Mouse (Mus musculus) c-Kit-negative CD71-positive TER-119-positive erythroid progenitor cells, embryonic 14.5 days (primary cell): Measurements from ENCODE around the gene Sds.
A peak's percentile ranks its signal among the peaks of the same experiment; 100 is the strongest.

Experiments
- DNase-seq: peaks from one replicate; pipeline ENCODE4 v3.0.0-alpha.2; 2013; ENCODE audit warnings: low read depth, low spot score

Sds gene

DNA sequence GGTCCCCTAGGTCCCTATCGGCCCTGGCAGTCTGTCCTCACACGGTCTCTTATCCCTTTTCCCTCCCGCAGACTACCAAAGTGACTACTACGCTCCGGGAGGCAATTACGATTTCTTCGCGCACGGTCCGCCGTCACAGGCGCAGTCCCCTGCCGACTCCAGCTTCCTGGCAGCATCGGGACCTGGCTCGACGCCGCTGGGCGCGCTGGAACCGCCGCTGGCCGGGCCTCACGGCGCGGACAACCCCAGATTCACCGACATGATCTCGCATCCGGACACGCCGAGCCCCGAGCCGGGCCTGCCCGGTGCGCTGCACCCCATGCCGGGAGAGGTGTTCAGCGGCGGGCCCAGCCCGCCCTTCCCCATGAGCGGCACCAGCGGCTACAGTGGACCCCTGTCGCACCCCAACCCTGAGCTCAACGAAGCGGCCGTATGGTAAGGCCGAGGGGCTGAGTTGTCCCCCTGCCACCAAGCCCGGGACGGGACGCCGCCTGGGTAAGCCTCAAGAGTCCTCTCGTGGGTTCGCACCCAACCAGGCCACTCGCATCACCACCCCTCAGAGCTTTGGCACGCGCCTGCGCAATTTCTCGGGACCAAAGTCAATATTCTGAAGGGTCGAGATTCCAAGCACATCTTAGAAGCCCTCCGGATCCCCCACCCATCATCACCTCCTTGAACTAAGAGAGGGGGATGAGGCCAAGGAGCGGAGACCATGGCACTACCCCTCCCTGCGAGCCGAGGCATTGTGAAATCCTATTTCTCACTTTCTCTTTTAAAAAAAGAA is 36.2 kb upstream of the Sds start:
- DNase-seq: no peak

DNA sequence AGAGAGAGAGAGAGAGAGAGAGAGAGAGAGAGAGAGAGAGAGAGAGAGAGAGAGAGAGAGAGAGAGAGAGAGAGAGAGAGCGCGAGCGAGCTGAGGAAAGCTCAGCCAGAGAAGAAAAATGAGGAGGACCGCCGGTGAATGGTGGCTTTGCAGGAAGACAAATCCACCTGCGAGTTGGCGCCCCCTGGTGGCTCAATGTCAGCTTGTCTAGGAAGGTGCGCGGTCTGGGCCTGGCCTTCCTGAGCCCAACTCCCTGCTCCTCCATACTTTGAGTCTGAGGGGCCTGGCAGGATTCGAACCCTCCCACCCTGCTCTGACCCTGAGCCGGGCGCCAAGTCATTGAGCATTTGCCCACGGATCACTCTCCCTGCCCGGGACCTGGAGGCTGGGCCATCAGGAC is 35.6 kb upstream of the Sds start:
- peak; percentile 32 for DNase-seq

DNA sequence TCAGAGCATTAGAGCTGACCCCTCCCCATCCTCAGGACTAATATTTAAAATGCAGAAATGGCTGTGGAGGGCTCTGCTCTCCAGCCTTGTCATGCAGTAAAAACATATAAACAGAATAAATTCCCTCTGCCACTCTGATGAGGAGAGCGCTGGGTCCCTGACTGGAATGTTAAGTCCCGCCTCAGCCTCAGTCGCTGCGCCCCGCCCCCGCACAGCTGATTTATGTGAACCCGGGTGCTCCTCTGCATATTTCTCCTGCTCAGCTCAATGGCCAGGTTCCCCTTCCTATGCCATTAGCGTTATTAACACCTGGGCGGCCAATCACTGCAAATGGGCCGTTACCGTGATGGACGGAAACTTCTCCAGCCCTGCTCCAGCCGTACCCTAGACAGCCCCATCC is 29.0 kb upstream of the Sds start:
- no peak for DNase-seq

DNA sequence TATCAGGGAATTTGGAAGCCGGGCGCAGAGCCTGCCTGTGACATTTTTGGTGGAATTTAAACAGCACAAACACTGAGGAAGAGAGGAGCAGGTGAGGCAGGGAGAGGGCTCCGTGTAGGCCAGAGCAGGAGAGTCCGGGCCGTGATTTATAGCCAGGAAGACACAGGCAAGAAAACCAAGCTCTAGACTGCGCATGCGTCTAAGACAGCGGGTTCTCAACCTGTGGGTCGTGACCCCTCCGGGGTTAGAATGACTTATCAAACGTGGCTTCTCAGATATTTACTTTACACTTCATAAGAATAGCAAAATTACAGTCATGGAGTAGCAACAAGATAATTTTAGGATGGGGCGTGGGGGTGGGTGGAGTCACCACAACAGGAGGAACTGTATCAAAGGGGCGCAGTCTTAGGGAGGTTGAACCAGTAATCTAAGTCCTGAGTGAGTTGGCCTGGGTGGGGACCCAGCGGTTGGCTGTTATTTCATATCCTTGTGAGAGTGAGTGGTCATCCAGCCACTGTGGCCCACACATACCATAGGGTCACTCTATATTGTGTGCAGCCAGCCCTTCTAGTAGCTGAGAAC is 21.5 kb upstream of the Sds start:
- no peak for DNase-seq

DNA sequence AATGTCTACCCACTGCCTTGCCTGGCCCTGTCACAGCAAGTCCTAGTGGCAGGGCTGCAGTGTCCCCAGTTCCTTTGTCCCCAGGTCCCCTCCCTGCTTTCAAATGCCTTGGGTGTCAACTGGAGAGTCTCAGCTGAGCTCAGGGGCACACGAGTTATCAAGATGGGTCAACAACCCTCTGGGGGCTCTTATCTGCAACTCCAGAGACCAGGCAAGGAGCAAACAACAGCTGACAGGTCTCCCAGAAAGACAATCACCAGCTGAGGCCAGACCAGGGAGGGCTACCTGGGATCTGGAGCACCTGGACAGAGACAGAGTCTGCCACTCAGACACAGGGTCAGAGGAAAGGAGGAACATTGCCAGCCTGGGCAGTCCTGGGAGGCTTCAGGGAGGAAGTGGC is 20.1 kb upstream of the Sds start:
- DNase-seq: no peak

DNA sequence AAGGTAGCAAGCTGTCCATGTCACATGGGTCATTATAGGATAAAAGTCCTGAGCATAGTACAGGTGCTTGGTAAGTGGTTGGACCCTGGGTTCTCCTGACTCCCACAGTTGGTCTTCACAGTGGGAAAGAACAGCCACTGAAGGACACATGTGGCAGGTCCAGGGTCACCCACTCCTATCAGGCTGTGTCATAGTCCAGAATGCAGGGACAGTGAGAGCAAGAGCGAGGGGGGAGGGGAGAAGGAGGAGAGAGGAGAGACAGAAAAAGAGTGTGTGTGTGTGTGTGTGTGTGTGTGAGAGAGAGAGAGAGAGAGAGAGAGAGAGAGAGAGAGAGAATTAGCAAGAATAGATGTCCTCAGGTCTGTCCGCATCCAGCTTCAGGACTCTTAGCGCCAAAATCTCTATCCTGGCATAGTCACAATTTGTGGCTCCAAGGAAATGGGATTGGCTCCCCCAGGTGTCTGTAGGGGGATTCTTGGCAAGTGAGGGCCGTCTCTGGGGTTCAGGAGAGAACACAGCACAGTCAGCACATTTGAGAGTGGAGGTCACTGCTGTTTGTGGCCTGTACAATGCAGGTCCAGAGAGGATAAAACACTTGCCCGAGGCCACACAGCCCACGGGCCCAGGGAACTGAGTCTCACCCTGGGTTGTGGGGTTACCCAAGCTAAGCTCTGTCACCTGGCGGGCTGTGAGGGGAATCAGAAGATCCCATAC is 19.3 kb upstream of the Sds start:
- DNase-seq: no peak

DNA sequence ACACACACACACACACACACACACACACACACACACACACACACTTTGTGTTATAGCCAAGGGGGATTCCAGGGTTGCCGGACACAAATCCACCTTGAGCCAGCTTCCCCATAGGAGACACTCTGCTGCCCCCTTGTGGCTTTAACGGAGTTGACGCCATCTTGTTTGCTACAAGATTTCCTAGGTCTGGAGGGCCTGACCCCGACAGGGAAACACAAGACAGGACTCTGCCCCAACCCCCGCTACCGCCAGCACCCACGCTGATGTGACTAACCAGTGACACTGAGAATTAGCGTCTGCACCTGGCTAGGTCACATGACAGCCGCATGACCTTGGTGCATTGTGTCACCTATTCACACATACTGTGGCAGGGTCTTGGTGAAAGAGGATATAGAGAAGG is 18.7 kb upstream of the Sds start:
- DNase-seq: peak; percentile 40

DNA sequence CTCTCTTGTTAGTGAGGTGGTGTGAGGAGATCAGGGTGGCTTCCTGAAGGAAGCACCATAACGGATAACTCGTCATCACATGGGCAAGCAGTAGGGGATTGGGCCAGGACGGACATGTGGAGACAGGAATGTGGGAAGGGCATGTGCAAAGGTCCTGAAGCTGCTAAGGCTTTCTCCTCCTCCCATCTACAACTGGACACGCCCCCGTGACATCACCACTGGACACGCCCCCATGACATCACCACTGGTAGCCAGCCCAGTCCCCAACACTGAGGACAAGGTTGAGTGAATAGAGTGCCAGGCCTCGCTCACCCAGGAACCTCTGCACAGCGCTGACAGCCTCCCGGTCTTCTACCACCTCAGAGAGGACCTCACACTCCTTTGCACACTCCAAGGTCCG is 17.2 kb upstream of the Sds start:
- DNase-seq: no peak

DNA sequence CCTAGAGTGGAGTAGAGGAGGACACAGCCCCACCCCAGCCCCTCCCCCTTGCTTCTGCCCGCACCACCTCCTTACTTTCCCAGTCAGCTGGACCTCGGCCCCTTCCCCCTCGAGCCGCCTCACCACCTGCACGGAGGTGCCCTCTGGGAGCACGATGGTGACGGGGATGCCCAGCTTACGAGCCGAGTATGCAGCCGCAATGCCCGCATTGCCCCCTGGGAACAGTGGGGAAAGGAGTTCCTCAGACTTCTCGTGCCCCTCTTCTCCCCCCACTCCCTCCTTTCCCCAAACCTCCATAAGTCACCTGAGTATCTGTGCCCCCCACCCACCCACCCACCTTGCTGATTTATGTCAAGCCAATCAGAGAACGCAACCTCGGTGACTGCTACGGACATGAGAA is 14.4 kb upstream of the Sds start:
- no peak for DNase-seq

DNA sequence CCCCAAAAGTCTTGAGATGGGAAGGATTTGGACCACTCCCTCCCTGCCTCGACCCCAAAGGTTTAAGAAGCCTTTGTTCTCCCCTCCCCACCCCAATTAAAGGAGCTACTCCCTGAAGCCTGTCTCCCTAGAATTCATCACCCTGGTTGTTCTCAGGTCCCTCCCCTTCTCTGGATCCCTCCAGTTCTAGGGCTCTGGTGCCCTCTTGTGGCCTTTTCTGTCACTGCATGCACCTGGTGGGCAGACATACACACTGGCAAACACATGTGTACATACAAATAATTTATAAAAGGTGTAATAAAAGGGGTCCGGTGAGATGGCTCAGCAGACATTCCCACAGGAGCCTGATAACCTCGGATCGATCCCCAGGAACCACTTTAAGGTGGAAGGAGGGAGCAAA is 12.0 kb upstream of the Sds start:
- DNase-seq: no peak

DNA sequence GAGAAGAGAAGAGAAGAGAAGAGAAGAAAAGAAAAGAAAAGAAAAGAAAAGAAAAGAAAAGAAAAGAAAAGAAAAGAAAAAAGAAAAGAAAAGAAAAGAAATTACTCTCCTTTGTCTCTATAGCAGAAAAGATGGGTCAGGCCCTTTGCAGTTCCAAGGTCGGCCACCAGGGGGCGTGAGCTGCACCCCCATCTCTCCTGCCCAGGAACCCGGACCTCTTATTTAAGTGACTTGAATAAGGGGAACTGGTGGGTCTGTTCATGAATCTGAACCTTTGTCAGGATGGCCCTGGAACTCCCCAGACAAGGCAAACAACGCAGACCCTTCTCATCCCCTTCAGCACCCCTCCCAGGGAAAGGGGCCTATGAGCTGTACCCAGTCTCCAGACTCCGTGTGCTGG is 11.3 kb upstream of the Sds start:
- peak; percentile 24 for DNase-seq

DNA sequence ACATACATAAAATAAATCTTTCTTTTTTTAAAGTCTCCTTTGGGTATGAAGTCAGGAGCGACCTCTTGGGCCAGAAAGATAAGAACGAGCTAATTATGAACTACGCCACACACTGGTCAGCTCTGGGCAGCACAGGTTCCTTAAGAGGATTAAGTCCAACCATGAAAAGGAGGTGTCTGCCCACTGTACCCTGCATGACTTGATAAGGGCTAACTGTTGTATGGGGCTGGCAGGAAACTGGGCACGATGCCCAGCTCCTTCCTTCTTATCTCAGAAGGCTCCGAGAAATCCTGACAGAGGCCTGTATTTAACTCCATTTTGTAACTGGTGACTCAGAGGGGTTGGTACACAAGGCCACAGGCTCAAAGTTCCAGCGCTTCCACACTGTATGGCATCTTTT is 10.5 kb upstream of the Sds start:
- no peak for DNase-seq

DNA sequence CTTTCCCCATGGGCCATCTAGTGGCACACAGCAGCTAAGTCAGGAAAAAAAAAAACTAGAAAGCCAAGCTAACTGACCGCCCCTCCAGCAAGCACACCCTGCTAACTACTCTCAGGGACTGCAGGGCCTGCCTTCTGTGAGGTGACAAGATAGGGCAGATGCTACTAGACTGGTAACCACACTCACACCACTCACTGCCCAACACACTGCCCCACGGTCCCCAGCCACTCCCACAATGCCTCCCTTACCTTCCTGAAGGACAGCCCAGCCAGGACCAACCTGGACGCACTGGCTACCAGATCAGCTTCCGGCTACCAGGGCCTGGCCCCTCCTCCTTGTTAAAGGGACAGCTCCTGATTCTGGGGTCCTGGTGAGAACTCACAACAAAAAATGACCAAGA is 9.3 kb upstream of the Sds start:
- no peak for DNase-seq

DNA sequence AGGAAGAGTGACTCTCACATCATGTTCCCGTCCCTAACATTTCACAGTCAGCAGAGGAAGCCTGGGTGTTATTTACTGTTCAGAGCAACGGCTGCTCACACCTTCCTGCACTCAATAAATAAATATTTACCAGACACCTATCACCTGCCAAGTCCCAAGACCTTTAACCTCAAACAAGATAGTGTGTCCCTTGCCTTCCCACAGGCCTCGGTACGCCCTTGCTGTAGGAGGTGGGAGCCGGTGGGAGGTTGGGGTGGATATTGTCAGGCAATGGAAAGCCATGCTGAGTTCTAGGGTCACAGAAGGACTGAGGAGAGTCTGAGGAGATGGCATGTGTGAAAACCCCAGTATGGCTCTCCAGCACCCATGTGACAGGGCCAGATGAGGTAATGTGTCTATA is 8.0 kb upstream of the Sds start:
- no peak for DNase-seq

DNA sequence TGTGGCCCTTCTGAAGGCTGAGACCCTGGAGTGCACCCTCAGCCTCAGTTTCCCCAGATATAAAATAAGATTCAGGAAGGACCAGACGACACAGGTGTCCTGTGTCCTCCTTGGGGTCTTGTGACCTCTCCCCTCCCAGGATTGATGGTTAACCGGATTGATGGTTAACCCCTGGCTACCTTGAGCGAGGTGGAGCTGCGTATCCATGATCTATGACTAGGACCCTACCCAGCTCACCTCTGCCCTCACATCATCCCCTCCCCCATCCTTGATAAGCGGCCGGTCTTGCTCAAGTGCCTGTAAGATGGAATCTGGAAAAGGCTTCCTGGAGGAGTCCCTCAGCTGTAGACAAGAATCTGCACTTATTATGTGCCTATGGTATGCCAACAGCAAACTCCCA is 7.5 kb upstream of the Sds start:
- DNase-seq: no peak

DNA sequence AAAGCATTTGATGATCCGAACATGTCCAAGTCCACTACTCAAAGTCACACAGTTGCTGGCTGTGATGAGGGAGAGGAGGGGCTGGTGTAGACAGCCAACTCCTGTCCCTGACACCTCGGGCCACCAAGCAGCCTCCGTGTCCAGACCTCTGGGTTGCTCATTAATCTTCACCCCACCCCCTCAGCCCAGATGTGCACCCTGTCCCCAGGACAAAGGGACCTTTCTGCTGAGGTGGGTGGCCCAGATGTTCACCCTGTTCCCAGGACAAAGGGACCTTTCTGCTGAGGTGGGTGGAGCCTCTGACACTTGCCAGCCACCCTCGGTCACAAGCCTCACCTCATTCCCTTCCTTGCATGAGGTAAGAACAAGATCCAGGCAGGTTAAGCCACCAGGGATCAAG is 4.8 kb upstream of the Sds start:
- DNase-seq: no peak

DNA sequence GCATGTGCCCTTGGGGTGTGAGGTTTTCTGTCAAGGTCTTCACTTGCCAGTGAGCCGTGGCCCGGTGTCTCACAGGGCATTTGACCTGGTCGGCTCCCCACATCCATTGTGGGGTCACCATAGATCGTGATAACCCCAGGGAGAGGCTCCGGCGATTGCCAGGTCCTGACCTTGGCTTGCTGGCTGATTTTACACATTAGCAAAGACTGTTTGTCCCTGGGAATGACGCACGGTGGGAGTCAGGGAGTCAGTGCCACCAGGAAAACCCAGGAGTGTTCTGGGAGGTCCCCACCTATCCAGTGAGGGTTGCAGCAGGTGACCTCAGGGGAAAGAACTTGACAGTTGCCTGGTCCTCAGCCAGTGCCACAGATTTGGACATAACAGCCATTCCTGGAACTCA is 3.6 kb upstream of the Sds start, which contains the start of gene Sdsl:
Sdsl (minus strand) TSS at position 41 of the 400 bp plus-strand sequence.
- no peak for DNase-seq

DNA sequence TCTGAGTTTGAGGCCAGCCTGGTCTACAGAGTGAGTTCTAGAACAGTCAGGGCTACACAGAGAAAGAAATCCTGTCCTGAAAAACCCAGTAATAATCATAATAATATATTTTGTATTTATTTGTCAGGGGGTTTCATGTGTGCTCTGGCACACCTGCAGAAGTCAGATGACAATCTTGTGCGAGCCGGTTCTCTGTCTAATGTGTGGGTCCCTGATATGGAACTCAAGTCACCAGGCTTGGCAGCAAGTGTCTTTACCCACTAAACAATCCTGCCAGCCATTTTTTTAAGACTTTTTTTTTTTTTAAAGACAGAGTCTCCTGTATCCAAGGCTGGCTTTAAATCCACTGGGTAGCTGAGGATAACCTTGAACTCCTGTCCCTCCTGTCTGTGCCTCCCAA is 3.0 kb upstream of the Sds start:
- DNase-seq: no peak

DNA sequence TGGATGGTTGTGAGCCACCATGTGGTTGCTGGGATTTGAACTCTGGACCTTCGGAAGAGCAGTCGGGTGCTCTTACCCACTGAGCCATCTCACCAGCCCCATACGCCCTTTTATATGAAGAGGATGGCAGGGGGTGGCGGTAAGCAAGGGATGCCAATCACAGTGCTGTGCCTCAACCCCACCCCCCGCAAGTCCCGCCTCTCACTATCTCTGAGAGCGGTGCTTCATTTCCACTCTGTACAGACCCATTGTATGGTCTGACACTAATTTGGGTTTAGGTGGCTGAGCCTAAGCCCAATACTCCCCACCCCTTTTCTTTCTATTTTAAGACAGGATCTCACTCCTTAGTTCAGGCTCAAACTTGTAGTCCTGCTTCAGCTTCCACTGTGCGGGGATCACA is 465 bp upstream of the Sds start:
- DNase-seq: no peak

DNA sequence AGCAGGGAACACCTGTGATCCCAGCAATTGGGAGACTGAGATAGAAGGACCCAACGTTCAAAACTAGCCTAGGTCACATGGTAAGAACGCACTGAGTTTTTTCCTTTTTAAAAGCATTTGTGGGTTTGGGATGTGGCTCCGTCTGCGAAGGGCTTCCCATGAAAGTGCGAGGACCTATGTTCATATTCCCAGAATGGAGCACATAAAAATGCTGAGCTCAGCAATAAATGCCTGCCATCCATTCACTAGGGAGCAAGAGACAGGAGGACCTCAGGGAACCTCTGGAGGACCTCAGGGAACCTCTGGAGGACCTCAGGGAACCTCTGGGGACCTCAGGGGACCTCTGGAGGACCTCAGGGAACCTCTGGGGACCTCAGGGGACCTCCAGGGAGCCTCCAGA is 1.7 kb downstream of the Sds start:
- DNase-seq: no peak

DNA sequence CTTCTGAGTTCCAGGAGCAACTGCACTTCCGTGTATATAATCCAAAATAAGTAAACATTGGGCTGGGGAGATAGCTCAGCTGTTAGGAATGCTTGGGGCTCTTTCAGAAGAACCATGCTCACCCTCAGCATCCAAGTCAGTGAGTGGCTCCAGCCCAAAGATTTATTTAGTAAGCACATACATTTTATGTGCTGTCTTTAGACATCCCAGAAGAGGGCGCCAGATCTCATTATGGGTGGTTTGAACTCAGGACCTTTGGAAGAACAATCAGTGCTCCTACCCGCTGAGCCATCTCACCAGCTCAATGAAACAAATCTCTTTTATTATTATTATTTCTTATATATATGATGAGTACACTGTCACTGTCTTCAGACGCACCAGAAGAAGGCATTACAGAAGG is 3.2 kb downstream of the Sds start:
- DNase-seq: no peak

DNA sequence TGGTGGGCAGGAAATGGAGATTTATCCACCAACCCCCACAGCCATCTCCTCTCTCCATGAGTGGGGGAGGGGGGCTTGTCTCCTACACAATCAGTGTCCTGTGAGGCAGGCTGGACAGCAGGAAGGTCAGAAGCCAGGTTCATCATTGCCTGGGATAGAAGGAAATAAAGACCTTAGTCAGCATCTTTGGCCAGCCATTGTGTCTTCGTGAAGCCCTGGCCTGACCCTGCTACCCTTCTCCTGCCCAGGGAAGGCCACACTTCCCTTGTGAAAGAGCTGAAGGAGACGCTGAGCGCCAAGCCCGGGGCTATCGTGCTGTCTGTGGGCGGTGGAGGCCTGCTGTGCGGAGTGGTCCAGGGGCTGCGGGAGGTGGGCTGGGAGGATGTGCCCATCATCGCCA is 4.9 kb downstream of the Sds start:
- DNase-seq: no peak

DNA sequence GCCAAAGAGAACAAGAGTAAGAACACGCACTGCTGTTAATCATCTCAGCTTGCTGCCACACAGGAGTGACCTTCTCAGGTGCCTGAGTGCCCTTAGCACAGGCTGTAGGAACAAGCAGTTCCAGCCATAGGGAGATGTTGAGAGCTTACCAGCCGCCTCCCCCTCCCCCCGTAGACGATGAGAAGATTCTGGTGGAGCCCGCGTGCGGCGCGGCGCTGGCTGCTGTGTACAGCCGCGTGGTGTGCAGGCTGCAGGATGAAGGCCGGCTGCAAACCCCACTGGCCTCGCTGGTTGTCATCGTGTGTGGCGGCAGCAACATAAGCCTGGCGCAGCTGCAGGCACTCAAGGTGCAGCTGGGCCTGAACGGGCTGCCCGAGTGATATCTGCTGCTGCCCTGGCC is 7.1 kb downstream of the Sds start:
- DNase-seq: no peak
